16 mouse cellular contexts compared by ENCODE assay signal in the genomic region with DNA sequence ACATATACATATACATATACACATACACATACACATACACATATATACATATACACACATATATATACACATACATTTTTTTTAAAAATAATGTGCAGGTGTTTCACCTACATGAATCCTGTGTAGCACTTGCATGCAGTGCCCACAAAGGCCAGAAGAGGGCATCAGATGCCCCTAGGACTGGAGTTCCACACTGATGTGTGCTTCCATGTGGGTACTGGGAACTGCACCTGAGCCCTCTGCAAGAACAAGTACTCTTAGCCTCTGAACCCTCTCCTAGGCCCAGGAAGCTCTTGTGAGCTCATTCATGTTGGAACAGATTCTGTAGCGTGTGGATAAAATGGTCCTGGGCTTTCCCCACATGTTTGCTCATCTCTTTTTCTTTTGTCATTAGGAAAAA. TPM values are rescaled to one million over a fixed set of nuclear protein-coding genes. Genes with fewer than 3 reads are reported as not detected.
DNase-seq lines count a peak whose midpoint lies in the region; ATAC-seq and TF ChIP-seq lines count a peak whose summit lies in the region.
"Had no signal": no experiment of that assay in that cellular context is flagged by ENCODE, and none has a peak within 500 bp of the region (broad histone marks: within the 10 kb centered on the region; RNA-seq: fewer than 3 reads in every experiment).

No protein-coding gene starts in this region.

- WGBS in hindbrain, embryonic 10.5 days: 96% methylated on average over 1 of the region's 1 CpGs
- WGBS in hindbrain, embryonic 11.5 days: 96% methylated on average over 1 of the region's 1 CpGs
- WGBS in liver, postnatal 0 days (ENCODE audit: insufficient replicate concordance): 86% methylated on average over 1 of the region's 1 CpGs
- WGBS in liver, embryonic 11.5 days: 87% methylated on average over 1 of the region's 1 CpGs

- no peak for ATAC-seq in hindbrain, embryonic 11.5 days (ENCODE audit: low FRiP score)
- ATAC-seq in liver, postnatal 0 days: no peak
- ATAC-seq in liver, embryonic 11.5 days (replicated peaks; ENCODE audit: low FRiP score): no peak
- ATAC-seq: forebrain, embryonic 13.5 days; inflammation-experienced regulatory T-cells, adult 6 months had no signal

- H3K9me3 ChIP-seq in hindbrain, embryonic 10.5 days: no peaks in the 10 kb centered on the region
- no peaks in the 10 kb centered on the region for H3K9me3 ChIP-seq in hindbrain, embryonic 11.5 days (ENCODE audit: control insufficient read depth, low read length)
- no peaks in the 10 kb centered on the region for H3K9me3 ChIP-seq in liver, postnatal 0 days (ENCODE audit: low read length)
- H3K9me3 ChIP-seq in liver, embryonic 11.5 days (ENCODE audit: control insufficient read depth, low read length): no peaks in the 10 kb centered on the region
- peaks cover 11% of the 10 kb centered on the region for H3K9me3 ChIP-seq in E14TG2a.4 (ENCODE audit: low read length)
- H3K9me3 ChIP-seq: forebrain, embryonic 13.5 days; heart, embryonic 15.5 days; stomach, embryonic 15.5 days had no signal

- H3K27ac ChIP-seq in hindbrain, embryonic 10.5 days: no peak overlapping the region
- no peak overlapping the region for H3K27ac ChIP-seq in hindbrain, embryonic 11.5 days (ENCODE audit: low read depth, low read length)
- no peak overlapping the region for H3K27ac ChIP-seq in liver, postnatal 0 days (ENCODE audit: low read depth)
- H3K27ac ChIP-seq in liver, embryonic 11.5 days (ENCODE audit: low read depth, low read length): no peak overlapping the region
- H3K27ac ChIP-seq: forebrain, embryonic 13.5 days; heart, embryonic 15.5 days; stomach, embryonic 15.5 days had no signal

- DNase-seq in hindbrain, embryonic 10.5 days (ENCODE audit: low spot score): peak; percentile 2
- no peak for DNase-seq in hindbrain, embryonic 11.5 days (ENCODE audit: low spot score)
- peak; percentile 15 for DNase-seq in liver, postnatal 0 days
- DNase-seq in liver, embryonic 11.5 days (ENCODE audit: low spot score): no peak
- DNase-seq in R1 (ENCODE audit: low read depth, low spot score): peak; percentile 52
- DNase-seq in cerebellum, adult 9-11 months: no peak
- DNase-seq in spleen, adult 18-20 months: no peak
- DNase-seq: cerebellum, postnatal 14 days; lung, adult 18-20 months; right cerebral cortex, postnatal 25 days had no signal

- peak; percentile 34; the same call in 1 of the 2 replicates for TF ChIP-seq CTCF in liver, postnatal 0 days (IDR thresholded peaks at IDR 0.05; ENCODE audit: low read depth)
- TF ChIP-seq CTCF in E14TG2a.4 (conservative IDR thresholded peaks at IDR 0.05; ENCODE audit: low read length): peak; percentile 47

- H3K36me3 ChIP-seq in hindbrain, embryonic 10.5 days: no peaks in the 10 kb centered on the region
- H3K36me3 ChIP-seq in hindbrain, embryonic 11.5 days (ENCODE audit: control insufficient read depth, insufficient read depth, low read length): no peaks in the 10 kb centered on the region
- H3K36me3 ChIP-seq in liver, postnatal 0 days (replicated peaks; ENCODE audit: insufficient read depth, low read length): no peaks in the 10 kb centered on the region
- no peaks in the 10 kb centered on the region for H3K36me3 ChIP-seq in liver, embryonic 11.5 days (ENCODE audit: control insufficient read depth, insufficient read depth, low read length)
- no peaks in the 10 kb centered on the region for H3K36me3 ChIP-seq in E14TG2a.4 (ENCODE audit: insufficient read depth, low read length)
- H3K36me3 ChIP-seq: G1E; heart, embryonic 15.5 days; stomach, embryonic 15.5 days had no signal

- no peak for TF ChIP-seq EP300 in liver, postnatal 0 days (IDR thresholded peaks at IDR 0.05; ENCODE audit: low read depth)

- H3K4me2 ChIP-seq in hindbrain, embryonic 11.5 days (replicated peaks; ENCODE audit: low read depth, low read length): no peak overlapping the region
- H3K4me2 ChIP-seq in liver, postnatal 0 days (ENCODE audit: low read depth, low read length): no peak overlapping the region
- no peak overlapping the region for H3K4me2 ChIP-seq in liver, embryonic 11.5 days
- H3K4me2 ChIP-seq: forebrain, embryonic 13.5 days; heart, embryonic 15.5 days; stomach, embryonic 15.5 days had no signal

- H3K9ac ChIP-seq in hindbrain, embryonic 11.5 days (ENCODE audit: low read depth, low read length): no peak overlapping the region
- H3K9ac ChIP-seq in liver, postnatal 0 days (replicated peaks): no peak overlapping the region
- no peak overlapping the region for H3K9ac ChIP-seq in liver, embryonic 11.5 days (ENCODE audit: low read depth, low read length)
- H3K9ac ChIP-seq: forebrain, embryonic 13.5 days; heart, embryonic 15.5 days; stomach, embryonic 15.5 days had no signal

- H3K4me1 ChIP-seq in hindbrain, embryonic 10.5 days (replicated peaks): peaks cover 12% of the 10 kb centered on the region
- H3K4me1 ChIP-seq in hindbrain, embryonic 11.5 days (replicated peaks; ENCODE audit: control insufficient read depth, insufficient read depth, low read length): no peaks in the 10 kb centered on the region
- H3K4me1 ChIP-seq in liver, postnatal 0 days (ENCODE audit: insufficient read depth): no peaks in the 10 kb centered on the region
- H3K4me1 ChIP-seq in liver, embryonic 11.5 days (replicated peaks; ENCODE audit: control insufficient read depth, insufficient read depth, low read length): no peaks in the 10 kb centered on the region
- H3K4me1 ChIP-seq in E14TG2a.4 (replicated peaks; ENCODE audit: low read depth, low read length): peaks cover 25% of the 10 kb centered on the region
- H3K4me1 ChIP-seq: forebrain, embryonic 13.5 days; heart, embryonic 15.5 days; stomach, embryonic 15.5 days had no signal

- H3K27me3 ChIP-seq in hindbrain, embryonic 10.5 days (ENCODE audit: insufficient read depth, poor library complexity, severe bottlenecking): no peaks in the 10 kb centered on the region
- no peaks in the 10 kb centered on the region for H3K27me3 ChIP-seq in hindbrain, embryonic 11.5 days (ENCODE audit: control insufficient read depth, insufficient read depth, low read length)
- no peaks in the 10 kb centered on the region for H3K27me3 ChIP-seq in liver, postnatal 0 days (ENCODE audit: insufficient read depth, low read length)
- H3K27me3 ChIP-seq in liver, embryonic 11.5 days (replicated peaks; ENCODE audit: control insufficient read depth, insufficient read depth, low read length): no peaks in the 10 kb centered on the region; the same call in 1 of the 2 replicates
- peaks cover 46% of the 10 kb centered on the region for H3K27me3 ChIP-seq in E14TG2a.4 (ENCODE audit: insufficient read depth, low read length)
- H3K27me3 ChIP-seq: forebrain, embryonic 13.5 days; stomach, embryonic 15.5 days had no signal

- H3K4me3 ChIP-seq in hindbrain, embryonic 10.5 days: no peak overlapping the region
- no peak overlapping the region for H3K4me3 ChIP-seq in hindbrain, embryonic 11.5 days (ENCODE audit: low read depth, low read length)
- H3K4me3 ChIP-seq in liver, postnatal 0 days (ENCODE audit: low read depth, low read length): no peak overlapping the region
- no peak overlapping the region for H3K4me3 ChIP-seq in liver, embryonic 11.5 days (ENCODE audit: low read depth, low read length)
- no peak overlapping the region for H3K4me3 ChIP-seq in E14TG2a.4 (replicated peaks; ENCODE audit: low read length)
- H3K4me3 ChIP-seq: forebrain, embryonic 13.5 days; heart, embryonic 15.5 days; stomach, embryonic 15.5 days had no signal

RNA-seq across cellular contexts. Expression of a gene that starts 11.9 kb away (rescaled TPM):
- polyA plus RNA-seq in hindbrain, embryonic 10.5 days (2016; fragmentation: Nextera tagmentation; extraction: Ambion mirVana): 0.77 and 1.3 TPM in 2 replicates
- polyA plus RNA-seq in hindbrain, embryonic 11.5 days (2014; fragmentation: Nextera tagmentation; extraction: Ambion mirVana): 0.82 and 0.96 TPM in 2 replicates
- polyA plus RNA-seq in liver, postnatal 0 days (2015; fragmentation: Nextera tagmentation; extraction: Ambion mirVana): 0.06 TPM in 1 of 2 replicates, not detected in the other
- polyA plus RNA-seq in liver, embryonic 11.5 days (2014; fragmentation: Nextera tagmentation; extraction: Ambion mirVana): 0.15 and 0.25 TPM in 2 replicates
- polyA plus RNA-seq: G1E; inflammation-experienced regulatory T-cells, adult 6 months had no signal

RNA-seq across cellular contexts. Expression of a gene that starts 12.0 kb away (rescaled TPM):
- polyA plus RNA-seq in hindbrain, embryonic 10.5 days (2016; fragmentation: Nextera tagmentation; extraction: Ambion mirVana): 0.15 TPM in 1 of 2 replicates, not detected in the other
- polyA plus RNA-seq in hindbrain, embryonic 11.5 days (2014; fragmentation: Nextera tagmentation; extraction: Ambion mirVana): 0.08 and 0.13 TPM in 2 replicates
- polyA plus RNA-seq in liver, postnatal 0 days (2015; fragmentation: Nextera tagmentation; extraction: Ambion mirVana): 0.54 and 0.94 TPM in 2 replicates
- polyA plus RNA-seq in liver, embryonic 11.5 days (2014; fragmentation: Nextera tagmentation; extraction: Ambion mirVana): 0.04 and 0.06 TPM in 2 replicates
- polyA plus RNA-seq: G1E had no signal

Comparison
In these comparisons a context has a peak if more than half of its experiments do, and no peak if none do; other contexts are left out.
1. DNase-seq: peak in hindbrain, embryonic 10.5 days (single experiment), liver, postnatal 0 days (single experiment) and R1 (single experiment); none in hindbrain, embryonic 11.5 days (single experiment), liver, embryonic 11.5 days (single experiment), cerebellum, adult 9-11 months (single experiment) and spleen, adult 18-20 months (0 of 2).